Mouse (Mus musculus) heart, postnatal 25 days (tissue): ENCODE measurements around the gene Capg. TPM values are rescaled to one million over a fixed set of nuclear protein-coding genes. Genes with fewer than 3 reads are reported as not detected.

Experiments used
- DNase-seq: peaks from one replicate; pipeline ENCODE4 v3.0.0; 2022; ENCODE audit warnings: low spot score
- intact Hi-C: fragments of 180-260 bp; cut with DNase I; formaldehyde crosslinking; loops from one replicate; pipeline ENCODE4 v1.15.1; 2025
- total RNA-seq, 2 experiments: library from RNA; stranded (reverse); gene quantifications; 2 replicates each; pipeline ENCODE4 v1.2.3; 2021

Capg gene
- total RNA-seq, 2 experiments from 2014 or later = 6.5 to 8.7 TPM

DNA sequence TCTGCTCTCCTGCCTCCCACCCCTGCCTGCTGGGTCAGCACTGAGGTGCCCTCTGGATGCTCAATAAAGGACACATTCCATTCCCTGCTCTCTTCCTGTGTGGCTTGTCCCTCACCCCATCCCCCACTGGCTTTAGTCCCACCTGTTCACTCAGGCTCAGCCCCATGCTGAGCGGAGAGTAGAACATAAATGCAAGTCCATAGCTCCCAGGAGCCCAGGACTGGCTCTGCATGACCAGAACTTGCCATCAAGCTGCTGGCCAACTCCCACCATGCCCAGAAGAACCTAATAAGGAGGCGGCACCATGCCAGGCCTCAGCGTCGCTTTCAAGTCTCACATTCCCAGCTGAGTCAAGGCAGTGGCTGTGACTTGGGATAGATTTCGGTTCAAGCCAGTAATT, 18.7 kb downstream of the Capg start:
- intact Hi-C loops = no loop called here
- no peak for DNase-seq

GRCm38 (mm10) chr6:72565506-72565905, 21.3 kb downstream of the Capg start:
- no peak for DNase-seq
- intact Hi-C loops = no loop called here

- intact Hi-C loops = loop anchor here (1.0 to 2.0 kb wide), 2 partner anchors 31 to 137 kb away; no protein-coding TSS in a partner anchor
- DNase-seq = peak; percentile 63
These were observed 21.9 kb downstream of the Capg start for GRCm38 (mm10) chr6:72566044-72566443.

DNA sequence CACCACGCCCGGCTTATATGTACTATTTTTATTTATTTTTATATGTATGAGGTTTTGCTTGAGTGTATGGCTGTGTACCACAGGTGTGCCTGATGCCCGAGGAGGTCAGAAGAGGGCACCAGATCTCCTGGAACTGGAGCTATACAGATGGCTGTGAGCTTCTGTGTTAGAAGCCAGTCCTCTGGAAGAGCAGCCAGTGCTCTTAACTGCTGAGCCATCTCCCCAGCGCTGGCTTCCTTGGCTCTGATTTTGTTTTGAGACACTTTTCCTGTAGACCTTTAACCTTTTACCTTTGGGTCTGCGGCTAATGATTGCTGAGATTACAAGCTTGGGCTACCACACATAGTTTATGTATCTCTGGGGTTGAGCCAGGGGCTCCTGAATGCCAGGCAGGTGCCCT, 23.3 kb downstream of the Capg start:
- intact Hi-C loops = loop anchor here (2.0 kb wide), 1 partner anchor 139 kb away; no protein-coding TSS in a partner anchor
- DNase-seq = no peak

- DNase-seq = no peak
- intact Hi-C loops = no loop called here
These were observed 24.5 kb downstream of the Capg start for GRCm38 (mm10) chr6:72568736-72569135.

DNA sequence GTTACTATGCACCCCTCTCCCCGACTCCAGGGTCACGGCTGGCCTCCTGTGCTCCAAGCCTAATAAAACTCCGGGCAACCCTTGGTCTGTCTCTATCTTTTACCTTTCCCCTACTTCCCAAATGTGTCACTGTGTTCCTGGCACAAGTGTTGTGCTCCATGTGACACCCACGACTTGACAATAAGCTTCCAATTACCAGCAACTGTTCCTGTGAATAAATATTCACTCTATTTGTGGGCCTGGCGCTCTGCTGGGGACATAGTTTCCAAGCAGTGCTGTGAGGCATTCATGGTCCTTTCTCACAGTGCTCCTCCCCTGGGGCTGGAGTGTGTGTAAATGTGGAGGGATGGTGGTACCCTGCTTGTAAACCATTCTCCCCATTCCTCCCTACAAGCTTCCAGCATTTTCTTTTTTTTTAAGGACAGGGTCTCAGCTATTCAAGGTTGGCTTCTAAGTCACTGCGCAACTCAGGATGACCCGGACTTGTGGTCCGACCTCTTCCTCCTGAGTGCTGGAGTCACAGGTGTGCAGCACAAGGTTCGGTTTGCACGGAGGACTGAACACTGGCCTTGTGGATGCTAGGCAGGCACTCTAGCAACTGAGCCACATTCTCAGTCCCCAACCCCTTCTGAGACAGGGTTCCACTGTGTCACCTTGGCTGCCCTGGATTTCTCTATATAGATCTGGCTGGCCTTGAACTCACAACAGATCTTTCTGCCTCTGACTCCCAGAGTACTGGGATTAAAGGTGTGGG, 26.6 kb downstream of the Capg start:
- intact Hi-C loops = loop anchor here (2.0 kb wide), 1 partner anchor 28 kb away; the partner anchor contains the start of genes Elmod3 and Retsat
- DNase-seq = no peak

DNA sequence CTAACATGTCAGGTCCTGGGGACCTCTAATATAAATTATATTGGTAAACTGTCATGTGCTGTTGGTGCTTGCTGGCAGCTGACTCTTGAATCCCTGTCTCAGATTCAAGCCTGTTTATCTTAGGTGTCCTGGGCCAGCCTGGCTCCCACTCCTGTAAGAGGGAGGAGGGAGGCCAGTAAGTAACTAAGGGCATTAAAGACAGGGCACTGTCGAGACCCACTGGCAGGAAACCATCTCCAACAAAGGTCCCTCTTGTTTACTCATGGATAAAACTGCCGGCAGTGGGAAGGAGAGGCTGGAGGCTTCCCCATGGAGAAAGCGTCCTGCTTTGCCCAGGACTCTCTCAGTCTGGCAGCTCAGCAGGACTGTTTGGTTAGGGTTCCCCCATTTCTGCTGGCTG, 27.6 kb downstream of the Capg start:
- intact Hi-C loops = loop anchor here (2.0 kb wide), 1 partner anchor 27 kb away; the partner anchor contains the start of genes Elmod3 and Retsat
- no peak for DNase-seq

GRCm38 (mm10) chr6:72576041-72576440, 31.9 kb downstream of the Capg start:
- intact Hi-C loops = no loop called here
- no peak for DNase-seq

DNA sequence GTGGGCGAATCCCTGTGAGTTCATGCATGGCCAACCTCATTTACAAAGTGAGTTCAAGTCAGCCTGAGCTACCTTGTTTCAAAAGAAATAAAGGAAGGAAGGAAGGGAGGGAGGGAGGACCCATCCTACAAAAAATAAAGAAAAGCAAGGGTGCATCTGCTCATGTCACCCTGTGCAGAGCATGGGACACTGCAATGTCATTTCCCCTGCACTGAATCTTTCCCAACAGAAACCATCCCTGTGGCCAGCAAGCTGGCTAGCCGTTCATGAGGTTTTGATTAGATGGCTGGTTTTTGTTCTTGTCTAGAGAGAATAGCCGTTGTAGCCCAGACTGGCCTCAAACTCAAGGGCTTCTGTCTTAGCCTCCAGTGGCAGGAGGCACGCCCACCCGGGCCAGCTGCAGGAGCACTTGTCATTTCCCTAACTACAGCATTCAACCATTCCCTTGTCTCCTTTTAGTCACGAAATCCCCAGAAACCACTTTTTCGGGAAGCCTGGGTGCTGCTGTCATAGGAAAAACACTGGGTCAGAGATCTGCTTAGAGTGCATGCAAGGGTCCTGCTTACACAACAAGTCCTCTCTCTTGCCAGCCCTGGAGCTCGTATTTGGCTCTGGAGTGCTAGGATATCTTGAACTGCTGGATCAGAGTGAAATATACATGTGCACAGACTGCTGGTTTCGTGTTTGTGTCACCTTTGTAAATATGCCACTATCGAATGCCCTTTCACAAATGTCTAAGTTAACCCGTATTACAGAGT, 37.6 kb downstream of the Capg start:
- DNase-seq = no peak
- intact Hi-C loops = no loop called here

DNA sequence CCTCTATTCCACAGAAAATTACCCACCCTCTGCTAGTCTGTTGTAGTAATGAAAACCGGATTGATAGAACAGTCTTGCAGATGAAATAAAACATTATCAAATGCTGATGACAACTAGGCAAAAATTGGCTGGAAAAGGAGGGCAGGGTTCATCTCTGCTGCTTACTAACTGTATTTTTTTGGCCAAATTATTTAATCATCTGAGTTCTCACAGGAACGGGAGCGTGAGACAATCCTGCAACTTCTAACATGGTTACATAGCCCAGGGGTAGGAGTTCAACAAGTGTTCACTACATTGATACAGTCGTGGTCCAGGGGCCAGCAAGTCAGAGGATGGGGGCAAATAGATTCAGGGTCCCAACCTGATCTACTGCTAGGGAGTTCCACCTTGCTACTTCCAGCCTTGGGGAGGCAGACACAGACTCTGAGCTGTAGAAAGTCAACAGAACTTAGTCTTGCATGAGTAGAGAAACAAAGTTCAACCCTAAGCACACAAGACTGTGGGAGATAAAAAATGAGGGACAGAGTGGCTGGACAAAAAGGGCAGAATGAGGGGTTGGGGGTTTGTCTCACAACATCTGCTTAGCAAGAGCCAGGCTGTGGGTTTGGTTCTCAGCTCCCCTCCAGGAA, 39.1 kb downstream of the Capg start:
- intact Hi-C loops = no loop called here
- no peak for DNase-seq

GRCm38 (mm10) chr6:72584154-72584553, 40.0 kb downstream of the Capg start:
- intact Hi-C loops = no loop called here

GRCm38 (mm10) chr6:72586701-72587100, 42.5 kb downstream of the Capg start:
- intact Hi-C loops = no loop called here
- DNase-seq = no peak

More at GRCm38 (mm10) chr6:72584154-72584553, 40.0 kb downstream of the Capg start:
- no peak for DNase-seq

GRCm38 (mm10) chr6:72588307-72588706, 44.1 kb downstream of the Capg start:
- DNase-seq = no peak
- intact Hi-C loops = no loop called here

DNA sequence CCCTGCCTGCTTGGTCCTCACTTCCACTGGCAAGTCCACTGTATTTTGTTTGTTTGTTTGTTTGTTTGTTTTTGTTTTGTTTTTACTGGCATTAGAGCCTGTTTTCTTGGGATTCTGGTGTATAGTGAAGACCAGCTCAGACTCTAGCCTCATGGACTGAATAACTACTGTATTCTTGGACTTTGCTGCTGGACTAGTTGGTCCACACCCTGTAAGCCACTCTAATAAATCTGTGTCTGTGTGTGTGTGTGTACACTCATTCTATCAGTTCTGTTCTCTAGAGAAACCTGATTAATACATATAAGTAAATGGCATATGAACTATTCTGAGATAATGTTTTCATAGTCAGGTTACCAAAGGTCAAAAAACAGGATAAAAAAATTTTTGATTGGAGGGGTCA, 45.9 kb downstream of the Capg start:
- DNase-seq = no peak
- intact Hi-C loops = no loop called here

DNA sequence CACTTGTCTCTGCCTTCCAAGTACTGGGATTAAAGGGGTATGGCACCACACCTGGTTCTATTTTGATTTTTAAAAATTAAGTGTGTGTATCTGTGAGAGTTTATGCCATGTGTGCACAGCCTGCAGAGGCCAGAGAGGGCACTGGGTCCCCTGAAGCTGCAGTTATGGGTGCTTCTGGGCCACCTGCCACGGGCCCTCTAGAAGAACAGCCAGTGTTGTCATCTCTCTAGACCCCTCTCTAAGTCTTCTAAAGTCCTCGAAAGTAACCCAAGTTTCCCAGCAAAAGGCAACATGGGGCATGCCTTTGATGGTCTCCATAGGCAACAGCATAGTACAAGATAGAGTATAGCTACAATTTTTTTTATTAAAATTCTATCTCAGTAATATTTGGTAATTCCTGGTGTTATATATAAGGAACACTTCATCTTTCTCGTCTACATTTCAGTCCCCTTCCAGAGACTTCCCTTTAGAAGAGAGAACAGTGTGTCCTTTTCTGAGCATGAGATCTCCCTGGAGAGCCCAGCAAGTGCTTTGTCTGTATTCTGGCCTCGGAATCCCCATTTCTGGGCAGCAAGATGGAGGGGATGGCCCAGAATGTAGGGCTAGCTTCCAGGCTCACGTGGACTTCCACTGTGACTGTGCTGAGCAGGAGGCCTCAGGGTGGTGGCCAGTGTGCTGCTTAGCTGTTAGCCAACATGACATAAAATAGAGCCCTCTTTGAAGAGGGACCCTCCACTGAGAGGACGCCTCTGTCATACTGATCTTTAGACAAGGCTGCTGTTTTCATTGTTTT, 49.0 kb downstream of the Capg start:
- intact Hi-C loops = no loop called here
- peak; percentile 63 for DNase-seq

- no peak for DNase-seq
- intact Hi-C loops = no loop called here
These were observed 49.7 kb downstream of the Capg start for GRCm38 (mm10) chr6:72593914-72594313.

- intact Hi-C loops = no loop called here
- DNase-seq = no peak
These were observed 53.1 kb downstream of the Capg start for GRCm38 (mm10) chr6:72597083-72597874.

- intact Hi-C loops = loop anchor here (2.0 kb wide), 1 partner anchor 27 kb away; no protein-coding TSS in a partner anchor
- DNase-seq = peak; percentile 89
These were observed 54.0 kb downstream of the Capg start, which contains the start of the genes Elmod3 and Retsat for GRCm38 (mm10) chr6:72597956-72598753. Gene Elmod3 (minus strand): TSS chr6:72598413. Gene Retsat (plus strand): TSS chr6:72598475.
